Mouse (Mus musculus): ENCODE results near the gene Zfp362. TPM values are rescaled to one million over a fixed set of nuclear protein-coding genes. Genes with fewer than 3 reads are reported as not detected.
A peak's percentile ranks its signal among the peaks of the same experiment; 100 is the strongest.

Zfp362 gene
- polyA plus RNA-seq, 1 experiment from 2014 or later: 26.0 TPM

DNA sequence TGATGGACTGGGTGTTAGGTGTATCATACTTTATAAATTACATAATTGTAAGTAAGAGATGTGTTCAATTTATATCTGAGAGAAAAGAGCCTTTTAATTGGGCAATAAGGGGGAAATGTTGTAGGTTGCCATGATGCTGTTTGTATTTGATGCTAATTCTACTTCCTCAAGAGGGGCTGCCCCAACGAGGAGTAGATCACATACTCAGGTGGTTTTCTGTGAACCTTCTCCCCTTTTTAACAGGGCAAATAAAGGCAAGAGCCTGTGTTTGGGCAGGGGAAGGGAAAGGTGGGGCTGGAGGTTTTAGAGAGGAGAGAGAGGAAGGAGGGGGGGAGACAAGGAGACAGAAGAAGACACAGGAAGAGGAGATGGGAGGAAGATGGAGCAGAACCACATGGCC, 65.0 kb downstream of the Zfp362 start:
- no peaks in the 10 kb centered on the region for H3K27me3 ChIP-seq (ENCODE audit: control insufficient read depth, insufficient read depth, low read length)
- H3K27ac ChIP-seq (ENCODE audit: low read length): no peak overlapping the region
- peaks cover 42% of the 10 kb centered on the region for H3K4me1 ChIP-seq (ENCODE audit: control insufficient read depth, insufficient read depth, low read length)
- H3K9me3 ChIP-seq (replicated peaks; ENCODE audit: control insufficient read depth, low read length): no peaks in the 10 kb centered on the region
- peaks cover 19% of the 10 kb centered on the region for H3K36me3 ChIP-seq (ENCODE audit: control insufficient read depth, insufficient read depth, low read length)
- no peak for ATAC-seq (ENCODE audit: insufficient read depth, low FRiP score)
- no peak overlapping the region for H3K4me2 ChIP-seq (ENCODE audit: low read depth, low read length)
- H3K4me3 ChIP-seq (replicated peaks; ENCODE audit: low read length): no peak overlapping the region
- 25% methylated on average over 1 of the region's 1 CpGs for WGBS
- no peak overlapping the region for H3K9ac ChIP-seq (ENCODE audit: low read length)

DNA sequence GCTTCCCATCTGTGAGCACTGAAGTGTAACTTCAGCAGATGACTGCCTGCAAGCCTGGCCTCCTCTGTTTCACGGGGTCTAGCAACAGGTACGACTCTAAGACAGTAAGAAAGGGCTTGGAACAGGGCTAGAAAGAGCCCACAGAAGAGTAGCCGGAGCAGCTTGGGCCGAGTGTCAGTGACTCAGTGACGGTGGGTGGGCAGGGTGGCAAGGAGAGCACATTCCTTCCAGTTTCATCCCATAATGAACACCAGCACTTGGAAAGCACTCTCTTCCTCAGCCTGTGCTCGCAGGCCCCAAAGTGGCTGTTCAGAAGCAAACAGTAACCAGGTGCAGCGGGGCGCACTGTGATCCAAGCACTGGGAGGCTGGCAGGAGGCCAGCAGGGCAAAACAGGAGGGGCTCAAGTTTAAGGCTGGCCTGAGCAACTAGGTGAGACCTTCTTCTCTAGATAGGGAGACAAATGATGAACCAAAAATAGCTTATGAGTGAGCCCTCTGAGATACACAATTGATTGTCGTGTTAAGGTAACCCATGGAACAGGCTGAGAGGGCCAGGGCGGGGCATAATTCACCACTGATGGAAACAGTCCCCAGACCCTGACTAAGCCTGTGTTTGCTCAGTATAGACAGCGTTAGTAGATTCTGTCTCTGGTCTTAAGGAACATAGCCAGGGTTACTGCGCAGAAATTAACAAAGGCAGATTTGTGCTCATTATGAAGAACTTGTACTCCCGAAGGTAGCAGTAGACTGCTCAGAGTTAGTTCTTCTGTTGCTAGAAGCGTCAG, 67.8 kb downstream of the Zfp362 start:
- Histone ChIP-seq H3K4me2 (ENCODE audit: low read depth, low read length) (peak overlapping the region; percentile 32), H3K4me3 (replicated peaks; ENCODE audit: low read length) (no peak overlapping the region), H3K9me3 (replicated peaks; ENCODE audit: control insufficient read depth, low read length) (no peaks in the 10 kb centered on the region), H3K27me3 (ENCODE audit: control insufficient read depth, insufficient read depth, low read length) (no peaks in the 10 kb centered on the region), H3K9ac (ENCODE audit: low read length) (no peak overlapping the region), H3K4me1 (ENCODE audit: control insufficient read depth, insufficient read depth, low read length) (peaks cover 70% of the 10 kb centered on the region), H3K27ac (ENCODE audit: low read length) (peak overlapping the region; percentile 85), H3K36me3 (ENCODE audit: control insufficient read depth, insufficient read depth, low read length) (no peaks in the 10 kb centered on the region)
- ATAC-seq (ENCODE audit: insufficient read depth, low FRiP score): peak; percentile 53; the same call in 1 of the 2 replicates
- 50% methylated on average over 14 of the region's 14 CpGs for WGBS

DNA sequence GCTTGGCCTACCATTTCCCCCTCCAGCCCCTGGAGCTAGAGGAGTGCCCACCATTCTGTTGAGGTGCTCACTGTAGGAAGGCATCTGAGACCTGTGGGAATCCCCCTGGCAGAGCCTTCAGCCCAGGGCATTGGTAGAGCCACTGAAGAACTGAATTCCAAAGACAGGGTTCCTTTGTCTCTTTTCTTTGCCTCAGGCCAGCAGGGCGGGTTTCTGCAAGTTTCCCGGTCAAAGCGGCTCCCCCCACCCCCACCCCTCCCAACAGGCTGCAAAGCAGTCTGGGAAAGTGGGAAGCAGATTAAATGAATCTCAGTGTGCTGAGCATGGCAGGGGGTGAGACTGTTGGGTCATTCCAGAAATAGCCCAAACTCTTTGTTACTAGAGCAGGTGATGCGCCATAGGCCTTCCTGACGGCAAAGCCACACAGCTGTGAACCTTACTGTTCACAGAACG, 68.7 kb downstream of the Zfp362 start:
- Histone ChIP-seq H3K4me2 (ENCODE audit: low read depth, low read length) (no peak overlapping the region), H3K27ac (ENCODE audit: low read length) (peak overlapping the region; percentile 85)
- WGBS: 35% methylated on average over 6 of the region's 6 CpGs

DNA sequence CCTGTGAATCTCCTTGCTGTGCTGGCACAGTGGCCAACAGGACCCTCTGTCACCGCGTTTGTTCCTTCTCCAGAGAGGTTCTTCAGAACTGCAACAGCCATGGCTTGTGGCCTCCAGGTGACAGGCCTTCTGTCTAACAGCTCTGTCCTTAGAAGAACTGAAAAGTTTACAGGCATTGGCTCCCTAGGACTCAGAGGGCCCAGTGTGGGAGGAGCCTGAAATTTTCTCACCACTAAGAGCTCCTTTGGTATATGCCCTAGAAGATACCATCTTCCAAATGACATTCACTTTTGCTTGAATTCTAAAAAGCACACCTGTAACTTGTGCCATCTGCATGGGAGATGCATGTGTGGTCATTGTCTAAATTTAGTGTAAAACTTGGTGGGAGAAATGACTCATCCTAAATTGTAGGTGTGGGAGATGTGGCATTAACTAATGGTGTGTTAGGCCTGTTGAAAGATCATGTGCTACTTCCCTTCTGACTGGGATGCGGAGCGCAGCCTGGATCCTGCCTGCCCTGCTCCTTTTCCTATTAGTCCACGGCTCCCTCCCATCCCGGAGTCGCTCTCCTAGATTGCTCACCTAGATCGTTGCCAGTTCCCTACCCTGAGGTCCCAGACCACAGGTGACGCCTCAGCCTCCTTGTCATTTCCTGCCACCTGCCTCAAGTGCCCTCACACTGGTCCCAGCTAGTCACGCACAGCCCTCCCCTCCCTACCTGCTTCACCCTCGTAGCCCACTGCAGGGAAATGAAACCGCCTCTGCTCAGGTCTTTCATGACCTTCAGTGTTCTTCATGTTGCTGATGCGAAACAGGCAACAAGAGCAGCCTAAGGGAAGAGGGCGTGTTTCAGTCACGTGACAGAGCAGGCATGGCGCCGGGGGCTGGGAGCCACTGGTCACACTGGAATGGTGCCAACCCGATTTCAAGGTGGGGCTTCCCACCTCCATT, 70.8 kb downstream of the Zfp362 start:
- Histone ChIP-seq H3K27ac (ENCODE audit: low read length) (peak overlapping the region; percentile 28), H3K27me3 (ENCODE audit: control insufficient read depth, insufficient read depth, low read length) (no peaks in the 10 kb centered on the region), H3K9ac (ENCODE audit: low read length) (peak overlapping the region; percentile 6; the same call in 1 of the 2 replicates), H3K36me3 (ENCODE audit: control insufficient read depth, insufficient read depth, low read length) (no peaks in the 10 kb centered on the region), H3K4me2 (ENCODE audit: low read depth, low read length) (no peak overlapping the region; the same call in 1 of the 2 replicates), H3K4me3 (replicated peaks; ENCODE audit: low read length) (no peak overlapping the region), H3K4me1 (ENCODE audit: control insufficient read depth, insufficient read depth, low read length) (peaks cover 79% of the 10 kb centered on the region), H3K9me3 (replicated peaks; ENCODE audit: control insufficient read depth, low read length) (no peaks in the 10 kb centered on the region)
- ATAC-seq (ENCODE audit: insufficient read depth, low FRiP score): no peak; the same call in 1 of the 2 replicates
- 69% methylated on average over 18 of the region's 18 CpGs for WGBS

More for the DNA sequence above, 68.7 kb downstream of the Zfp362 start:
- peak overlapping the region; percentile 49; the same call in 1 of the 2 replicates for H3K9ac ChIP-seq (ENCODE audit: low read length)
- no peaks in the 10 kb centered on the region for H3K36me3 ChIP-seq (ENCODE audit: control insufficient read depth, insufficient read depth, low read length)
- no peaks in the 10 kb centered on the region for H3K9me3 ChIP-seq (replicated peaks; ENCODE audit: control insufficient read depth, low read length)
- H3K4me1 ChIP-seq (ENCODE audit: control insufficient read depth, insufficient read depth, low read length): peaks cover 71% of the 10 kb centered on the region
- ATAC-seq (ENCODE audit: insufficient read depth, low FRiP score): no peak
- no peaks in the 10 kb centered on the region for H3K27me3 ChIP-seq (ENCODE audit: control insufficient read depth, insufficient read depth, low read length)
- no peak overlapping the region for H3K4me3 ChIP-seq (replicated peaks; ENCODE audit: low read length)

DNA sequence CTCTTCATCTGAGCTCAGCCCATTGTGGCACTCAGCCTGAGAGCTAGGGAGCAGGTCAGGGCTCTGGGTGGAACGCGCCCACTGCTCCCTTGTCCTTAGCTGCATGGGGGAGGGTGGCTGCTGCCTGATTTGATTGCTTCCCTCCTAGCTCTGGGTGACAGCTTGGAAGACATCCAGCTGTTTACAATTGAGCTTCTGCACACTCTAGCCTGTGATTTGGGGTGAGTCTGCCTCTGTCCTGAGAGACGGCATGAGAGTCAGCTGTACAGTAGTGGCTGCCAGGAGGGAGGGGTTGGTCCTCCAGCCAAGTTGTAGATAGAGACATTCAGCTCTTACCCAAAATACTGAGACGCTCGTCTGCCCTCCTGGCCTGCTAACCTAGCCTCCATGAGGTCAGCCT, 71.6 kb downstream of the Zfp362 start:
- Histone ChIP-seq H3K9me3 (replicated peaks; ENCODE audit: control insufficient read depth, low read length) (no peaks in the 10 kb centered on the region), H3K4me1 (ENCODE audit: control insufficient read depth, insufficient read depth, low read length) (peaks cover 87% of the 10 kb centered on the region), H3K36me3 (ENCODE audit: control insufficient read depth, insufficient read depth, low read length) (no peaks in the 10 kb centered on the region), H3K27me3 (ENCODE audit: control insufficient read depth, insufficient read depth, low read length) (no peaks in the 10 kb centered on the region), H3K4me2 (ENCODE audit: low read depth, low read length) (peak overlapping the region; percentile 12; the same call in 1 of the 2 replicates), H3K27ac (ENCODE audit: low read length) (peak overlapping the region; percentile 50; the same call in 1 of the 2 replicates), H3K9ac (ENCODE audit: low read length) (0 out of 2 replicates have a peak overlapping the region, but pooled peaks have one; percentile 6), H3K4me3 (replicated peaks; ENCODE audit: low read length) (no peak overlapping the region)
- peak; percentile 77 for ATAC-seq (ENCODE audit: insufficient read depth, low FRiP score)
- WGBS: 18% methylated on average over 5 of the region's 5 CpGs

DNA sequence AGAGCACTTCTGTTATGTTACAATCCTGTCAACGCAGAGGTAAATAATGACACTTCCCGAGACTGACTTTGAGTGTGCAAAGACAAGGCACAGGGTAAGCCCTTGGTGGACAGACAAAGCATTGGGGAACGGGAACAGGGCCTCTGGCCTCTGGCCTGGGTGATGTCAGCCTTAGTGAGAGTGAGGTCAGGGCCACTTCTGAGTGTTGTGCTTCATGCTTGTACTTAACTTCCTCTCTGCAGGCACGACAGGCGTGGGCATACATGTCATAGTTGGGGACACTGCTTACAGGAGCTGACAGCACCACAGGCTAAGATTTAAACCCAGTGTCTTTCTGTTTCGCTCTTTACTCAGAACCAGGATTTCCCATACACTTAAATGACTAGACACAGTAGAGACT, 72.3 kb downstream of the Zfp362 start:
- no peak for ATAC-seq (ENCODE audit: insufficient read depth, low FRiP score)
- Histone ChIP-seq H3K27me3 (ENCODE audit: control insufficient read depth, insufficient read depth, low read length) (no peaks in the 10 kb centered on the region), H3K9ac (ENCODE audit: low read length) (peak overlapping the region; percentile 4; the same call in 1 of the 2 replicates), H3K4me3 (replicated peaks; ENCODE audit: low read length) (no peak overlapping the region), H3K9me3 (replicated peaks; ENCODE audit: control insufficient read depth, low read length) (no peaks in the 10 kb centered on the region), H3K36me3 (ENCODE audit: control insufficient read depth, insufficient read depth, low read length) (no peaks in the 10 kb centered on the region), H3K4me2 (ENCODE audit: low read depth, low read length) (no peak overlapping the region), H3K27ac (ENCODE audit: low read length) (peak overlapping the region; percentile 50; the same call in 1 of the 2 replicates), H3K4me1 (ENCODE audit: control insufficient read depth, insufficient read depth, low read length) (peaks cover 93% of the 10 kb centered on the region)
- 30% methylated on average over 6 of the region's 6 CpGs for WGBS

DNA sequence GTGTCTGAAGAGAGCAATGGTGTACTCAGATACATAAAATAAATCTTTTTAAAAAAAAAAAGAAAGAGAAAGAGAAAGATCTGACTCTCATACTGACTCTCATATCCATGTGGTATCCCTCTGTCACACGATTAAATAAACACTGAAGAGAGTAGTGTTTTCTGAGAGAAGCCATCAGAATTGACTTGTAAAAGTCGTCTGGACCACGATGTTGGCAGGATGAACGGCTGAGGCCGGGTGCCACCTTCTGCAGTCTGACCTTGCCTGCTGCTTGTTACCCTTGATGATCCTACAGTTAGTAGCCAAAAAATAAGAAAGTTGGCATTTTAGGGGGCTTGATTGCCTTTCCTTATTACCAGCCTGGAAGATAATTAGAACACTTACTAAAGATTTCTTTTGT, 73.1 kb downstream of the Zfp362 start:
- no peak overlapping the region for H3K9ac ChIP-seq (ENCODE audit: low read length)
- no peak overlapping the region for H3K27ac ChIP-seq (ENCODE audit: low read length)
- H3K4me3 ChIP-seq (replicated peaks; ENCODE audit: low read length): no peak overlapping the region
- 33% methylated on average over 5 of the region's 5 CpGs for WGBS
- H3K9me3 ChIP-seq (replicated peaks; ENCODE audit: control insufficient read depth, low read length): no peaks in the 10 kb centered on the region
- no peaks in the 10 kb centered on the region for H3K36me3 ChIP-seq (ENCODE audit: control insufficient read depth, insufficient read depth, low read length)
- no peak for ATAC-seq (ENCODE audit: insufficient read depth, low FRiP score)
- H3K4me2 ChIP-seq (ENCODE audit: low read depth, low read length): no peak overlapping the region
- no peaks in the 10 kb centered on the region for H3K27me3 ChIP-seq (ENCODE audit: control insufficient read depth, insufficient read depth, low read length)
- peaks cover 88% of the 10 kb centered on the region for H3K4me1 ChIP-seq (ENCODE audit: control insufficient read depth, insufficient read depth, low read length)

DNA sequence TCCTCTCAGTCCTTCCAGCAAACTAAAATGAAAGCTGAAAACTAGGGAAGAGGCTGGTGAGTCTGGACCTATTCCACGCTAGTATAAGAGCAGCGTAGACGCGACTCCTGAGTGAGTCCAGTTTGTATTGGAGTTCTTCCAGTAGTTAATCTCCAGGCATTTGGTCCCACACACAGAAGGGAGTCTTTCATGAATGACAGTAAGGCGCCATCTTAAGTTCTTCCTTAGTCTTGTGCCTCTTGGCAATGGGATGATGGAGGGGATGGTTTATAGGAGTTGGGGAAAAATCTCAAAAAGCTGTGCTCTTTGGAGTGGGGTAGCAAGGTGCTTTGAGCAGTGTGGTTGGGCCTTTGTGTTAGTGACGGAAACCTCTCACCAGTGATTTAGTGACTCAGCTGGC, 75.6 kb downstream of the Zfp362 start:
- peak overlapping the region; percentile 99; the same call in 1 of the 2 replicates for H3K9ac ChIP-seq (ENCODE audit: low read length)
- H3K36me3 ChIP-seq (ENCODE audit: control insufficient read depth, insufficient read depth, low read length): no peaks in the 10 kb centered on the region
- ATAC-seq (ENCODE audit: insufficient read depth, low FRiP score): no peak
- WGBS: 47% methylated on average over 6 of the region's 6 CpGs
- H3K27me3 ChIP-seq (ENCODE audit: control insufficient read depth, insufficient read depth, low read length): no peaks in the 10 kb centered on the region
- H3K9me3 ChIP-seq (replicated peaks; ENCODE audit: control insufficient read depth, low read length): no peaks in the 10 kb centered on the region
- peak overlapping the region; percentile 86 for H3K4me3 ChIP-seq (replicated peaks; ENCODE audit: low read length)
- H3K4me1 ChIP-seq (ENCODE audit: control insufficient read depth, insufficient read depth, low read length): peaks cover 67% of the 10 kb centered on the region
- peak overlapping the region; percentile 82 for H3K4me2 ChIP-seq (ENCODE audit: low read depth, low read length)
- H3K27ac ChIP-seq (ENCODE audit: low read length): peak overlapping the region; percentile 89

Data from stomach, embryonic 16.5 days (tissue).